Mouse (Mus musculus) midbrain, embryonic 10.5 days (tissue): Measurements from ENCODE around the gene Gm21083. TPM values are rescaled to one million over a fixed set of nuclear protein-coding genes. Genes with fewer than 3 reads are reported as not detected.
"Not testable (repeated sequence)": the region's sequence is repeated elsewhere in the genome, so short reads cannot be mapped to it uniquely, and the experiment has no call there.

ENCODE experiments used
- DNase-seq: peaks from one replicate; pipeline ENCODE4 v3.0.0-alpha.2; 2017; ENCODE audit warnings: low spot score
- H3K27ac ChIP-seq: fragments of 300-500 bp; sonication (generic); replicated peaks from 2 replicates; pipeline ENCODE4 v1.5.1; 2016; ENCODE audit warnings: mild to moderate bottlenecking
- H3K27me3 ChIP-seq: fragments of 300-500 bp; sonication (generic); 2 replicates; pipeline ENCODE4 v1.6.1; 2016; ENCODE audit warnings: low read depth, mild to moderate bottlenecking; ENCODE audit not compliant: poor library complexity, severe bottlenecking
- H3K36me3 ChIP-seq: fragments of 300-500 bp; sonication (generic); 2 replicates; pipeline ENCODE4 v1.6.1; 2016; ENCODE audit warnings: mild to moderate bottlenecking, moderate library complexity
- H3K4me1 ChIP-seq: fragments of 300-500 bp; sonication (generic); 2 replicates; pipeline ENCODE4 v1.6.1; 2016
- H3K4me3 ChIP-seq: fragments of 300-500 bp; sonication (generic); 2 replicates; pipeline ENCODE4 v1.5.1; 2016; ENCODE audit warnings: mild to moderate bottlenecking, moderate library complexity
- H3K9me3 ChIP-seq: fragments of 300-500 bp; sonication (generic); replicated peaks from 2 replicates; pipeline ENCODE4 v1.6.1; 2016; ENCODE audit warnings: mild to moderate bottlenecking
- WGBS: fragments of 180-500 bp; shearing (Covaris S2); methylation state at CpG from one replicate; pipeline ENCODE4 v1.1.7; 2016; 5-methylcytosine and 5-hydroxymethylcytosine counted together
- polyA plus RNA-seq: library from polyadenylated mRNA; unstranded; fragments of >200 nt; fragmentation: Nextera tagmentation; extraction: Ambion mirVana; gene quantifications from 2 replicates; pipeline ENCODE4 v1.2.1, GENCODE M21; 2016

Gene Gm21083
- polyA plus RNA-seq, 1 experiment from 2014 or later, result not detected

DNA sequence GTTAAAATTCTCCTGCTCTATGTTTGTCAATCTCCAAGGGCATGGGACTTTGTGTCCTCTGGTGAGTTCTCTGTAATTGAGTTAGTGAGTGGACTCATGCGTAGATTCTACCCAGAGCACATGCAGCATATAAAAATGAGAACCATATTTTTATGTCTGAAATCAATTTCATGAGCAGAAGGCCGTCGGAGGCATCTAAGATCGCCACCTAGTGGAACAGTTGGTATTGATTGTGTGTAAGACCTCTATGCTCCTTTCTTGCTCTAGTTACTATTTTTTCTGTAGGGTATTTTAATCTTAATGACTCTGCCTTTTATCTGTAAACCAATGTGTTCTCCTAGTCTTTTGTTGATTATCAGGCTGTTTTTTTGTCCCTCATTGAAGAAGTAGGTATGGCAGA lies 23.2 kb downstream of the Gm21083 start:
- WGBS, result 43% methylated on average over 4 of the region's 4 CpGs
- H3K36me3 ChIP-seq, H3K4me1 ChIP-seq, DNase-seq, H3K27me3 ChIP-seq, H3K4me3 ChIP-seq, H3K27ac ChIP-seq: not testable (repeated sequence)
- peaks cover 49% of the 10 kb centered on the region for H3K9me3 ChIP-seq

DNA sequence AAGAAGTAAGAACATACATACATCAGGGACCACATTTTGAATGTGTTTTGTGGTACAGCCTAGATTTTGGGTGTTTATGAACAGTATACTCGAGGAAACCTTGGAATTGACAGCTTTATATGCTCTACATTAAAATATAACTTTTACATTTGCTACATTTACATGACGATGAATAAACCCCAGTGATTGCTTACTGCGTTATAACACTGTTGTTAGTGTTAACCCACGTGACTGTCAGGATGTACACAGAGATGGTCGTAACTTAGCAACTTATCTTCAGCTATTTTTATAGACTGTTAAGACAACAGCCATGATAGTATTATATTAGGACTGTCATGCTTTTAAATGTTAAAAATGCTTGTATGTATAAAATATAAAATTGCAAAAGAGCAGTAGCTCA lies 24.3 kb downstream of the Gm21083 start:
- H3K27ac ChIP-seq, H3K4me3 ChIP-seq, H3K36me3 ChIP-seq, DNase-seq, H3K4me1 ChIP-seq, H3K27me3 ChIP-seq: not testable (repeated sequence)
- 68% methylated on average over 5 of the region's 5 CpGs for WGBS
- H3K9me3 ChIP-seq, result peaks cover 55% of the 10 kb centered on the region

DNA sequence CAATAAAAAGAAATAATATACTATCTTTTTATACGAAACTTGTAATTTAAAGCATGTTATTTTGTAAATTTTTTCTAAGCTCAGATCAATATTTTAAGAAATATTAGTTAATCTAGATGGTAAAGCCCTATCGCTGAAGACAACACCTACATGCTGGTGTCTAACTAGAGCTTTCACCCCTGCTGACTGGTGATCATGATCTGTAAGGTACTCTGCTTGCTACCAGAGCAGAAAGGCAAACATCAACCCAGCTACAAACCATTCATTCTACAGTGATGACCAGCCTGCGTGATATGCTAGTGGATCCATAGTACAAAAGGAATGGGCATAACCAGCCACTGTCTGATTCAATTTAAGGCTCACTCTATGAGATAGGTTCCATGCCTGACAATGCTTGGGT lies 24.8 kb downstream of the Gm21083 start:
- not testable (repeated sequence) for DNase-seq, H3K27me3 ChIP-seq, H3K27ac ChIP-seq, H3K36me3 ChIP-seq, H3K4me3 ChIP-seq, H3K4me1 ChIP-seq
- peaks cover 58% of the 10 kb centered on the region for H3K9me3 ChIP-seq
- WGBS, result 71% methylated on average over 3 of the region's 3 CpGs

DNA sequence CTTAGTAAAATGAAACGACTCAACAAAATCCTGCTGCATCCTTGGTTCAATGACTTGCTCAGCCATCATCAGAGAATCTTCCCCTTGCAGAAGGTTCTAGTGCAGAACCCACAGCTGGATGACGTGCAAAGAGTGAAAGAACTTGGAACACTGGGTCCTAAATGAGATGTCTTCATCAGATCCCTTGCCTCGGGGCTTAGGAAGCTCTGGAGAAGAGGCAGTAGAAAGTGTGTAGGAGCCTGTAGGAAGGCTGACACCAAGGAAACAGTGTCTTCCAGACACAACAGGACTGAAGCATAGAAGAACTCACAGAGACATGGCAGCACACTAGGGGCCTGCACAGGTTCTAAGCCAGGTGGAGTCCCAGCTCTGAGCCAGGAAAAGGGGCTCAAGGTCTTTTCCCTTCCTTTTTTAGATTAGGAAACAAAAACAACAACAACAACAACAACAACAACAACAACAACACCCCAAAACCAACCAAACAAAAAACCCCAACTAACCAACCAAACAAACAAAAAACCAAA lies 25.4 kb downstream of the Gm21083 start:
- H3K4me1 ChIP-seq, H3K4me3 ChIP-seq, H3K27me3 ChIP-seq, H3K27ac ChIP-seq, H3K36me3 ChIP-seq, DNase-seq: not testable (repeated sequence)
- peaks cover 61% of the 10 kb centered on the region for H3K9me3 ChIP-seq
- WGBS, result 63% methylated on average over 3 of the region's 3 CpGs

DNA sequence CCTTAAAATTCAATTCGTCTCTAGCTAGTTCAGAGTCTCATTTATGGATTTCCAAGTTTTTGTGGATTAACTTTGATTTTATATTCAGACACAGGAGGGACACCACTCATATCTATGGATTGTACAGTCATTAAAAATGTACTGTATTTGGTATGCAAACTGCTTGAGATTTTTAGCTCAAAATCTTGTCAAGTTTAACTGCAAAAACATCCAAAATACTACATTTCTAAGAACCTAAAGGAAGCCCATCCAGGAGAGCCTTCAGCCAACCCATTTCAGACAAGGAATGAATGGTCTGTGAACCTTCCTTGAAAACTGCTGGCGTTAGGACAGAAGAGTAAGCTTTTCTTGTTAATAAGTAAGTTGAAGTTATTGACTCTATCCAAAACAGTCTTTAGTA lies 25.9 kb downstream of the Gm21083 start:
- 72% methylated on average over 2 of the region's 2 CpGs for WGBS
- not testable (repeated sequence) for H3K27me3 ChIP-seq, H3K4me1 ChIP-seq, H3K27ac ChIP-seq, DNase-seq, H3K4me3 ChIP-seq, H3K36me3 ChIP-seq
- peaks cover 62% of the 10 kb centered on the region for H3K9me3 ChIP-seq

DNA sequence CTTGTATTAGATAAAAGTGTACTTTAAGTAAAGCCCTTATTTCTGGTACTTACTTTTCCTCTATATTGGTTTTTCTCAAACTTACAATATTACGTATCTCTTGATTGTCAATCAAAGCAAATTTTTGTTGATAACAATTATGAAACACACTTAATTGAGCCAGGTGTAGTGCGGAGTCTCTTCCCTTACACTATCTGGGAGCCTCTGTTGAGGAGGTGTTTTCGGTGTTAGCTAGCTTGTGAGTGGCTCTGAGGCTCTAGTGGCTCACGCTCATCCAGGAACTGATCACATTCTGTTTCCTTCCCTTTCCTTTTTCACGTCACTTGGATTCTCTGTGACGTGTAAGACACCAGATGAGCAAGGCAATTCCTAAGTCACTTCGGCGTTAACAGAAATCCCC lies 26.5 kb downstream of the Gm21083 start:
- not testable (repeated sequence) for H3K27ac ChIP-seq, H3K4me3 ChIP-seq, H3K4me1 ChIP-seq, H3K36me3 ChIP-seq, DNase-seq, H3K27me3 ChIP-seq
- H3K9me3 ChIP-seq, result peaks cover 61% of the 10 kb centered on the region
- WGBS, result 77% methylated on average over 8 of the region's 8 CpGs

DNA sequence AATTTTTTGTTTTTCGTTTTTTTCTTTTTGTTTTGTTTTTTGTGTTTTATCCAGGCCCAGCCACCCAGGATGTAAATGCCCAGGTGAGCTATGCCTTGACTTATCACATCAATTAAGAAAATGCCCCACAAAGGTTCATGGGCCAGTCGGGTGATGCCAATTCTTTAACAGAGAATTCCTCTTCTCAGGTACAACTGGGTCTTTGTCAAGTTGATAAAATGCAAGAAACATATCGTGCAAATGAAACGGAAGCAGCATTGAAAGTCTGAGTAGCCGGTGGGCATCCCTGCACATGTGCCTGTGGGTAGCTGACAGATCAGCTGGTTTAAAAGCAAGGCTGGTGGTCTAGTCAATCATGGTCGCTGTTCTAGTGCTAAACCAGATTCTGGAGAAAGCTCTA lies 29.5 kb downstream of the Gm21083 start:
- 69% methylated on average over 6 of the region's 6 CpGs for WGBS
- H3K27ac ChIP-seq, DNase-seq, H3K4me3 ChIP-seq, H3K36me3 ChIP-seq, H3K27me3 ChIP-seq, H3K4me1 ChIP-seq: not testable (repeated sequence)
- peaks cover 46% of the 10 kb centered on the region for H3K9me3 ChIP-seq

DNA sequence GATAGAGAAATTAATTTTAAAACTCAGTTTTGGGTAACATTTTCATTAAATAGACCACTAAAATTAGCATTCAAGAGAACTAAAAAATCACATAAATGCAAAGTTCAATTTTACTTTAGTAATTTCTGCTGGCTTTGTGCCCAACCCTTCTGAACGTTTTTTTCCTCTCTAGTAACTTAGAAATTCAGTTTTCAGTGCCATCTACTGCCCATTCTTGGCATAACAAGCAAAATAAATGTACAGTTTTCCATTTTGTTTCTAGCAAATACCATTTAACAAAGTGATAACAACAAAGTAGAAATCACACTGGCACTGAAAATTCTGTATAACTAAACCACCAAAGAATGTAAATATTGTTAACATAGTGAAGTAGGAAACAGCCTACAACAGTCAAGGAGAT lies 33.6 kb downstream of the Gm21083 start:
- H3K9me3 ChIP-seq, result peaks cover 34% of the 10 kb centered on the region
- DNase-seq, H3K36me3 ChIP-seq, H3K27me3 ChIP-seq, H3K4me3 ChIP-seq, H3K27ac ChIP-seq, H3K4me1 ChIP-seq: not testable (repeated sequence)
- WGBS, result 7% methylated on average over 1 of the region's 1 CpGs

DNA sequence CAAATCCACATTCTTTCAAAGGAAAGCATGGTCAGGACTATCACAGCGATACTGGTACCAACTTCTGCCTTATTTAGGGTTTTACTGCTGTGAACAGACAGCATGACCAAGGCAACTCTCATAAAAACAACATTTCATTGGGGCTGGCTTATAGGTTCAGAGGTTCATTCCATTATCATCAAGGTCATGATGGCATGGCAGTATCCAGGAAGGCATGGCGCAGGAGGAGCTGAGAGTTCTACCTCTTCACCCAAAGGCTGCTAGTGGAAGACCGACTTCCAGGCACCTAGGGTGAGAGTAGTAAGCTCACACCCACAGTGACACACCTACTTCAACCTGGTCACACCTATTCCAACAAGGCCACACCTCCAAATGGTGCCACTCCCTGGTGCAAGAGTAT lies 39.1 kb downstream of the Gm21083 start:
- H3K4me3 ChIP-seq, H3K27me3 ChIP-seq, H3K27ac ChIP-seq, H3K36me3 ChIP-seq, DNase-seq, H3K4me1 ChIP-seq: not testable (repeated sequence)
- WGBS, result 79% methylated on average over 3 of the region's 3 CpGs
- H3K9me3 ChIP-seq, result peaks cover 33% of the 10 kb centered on the region

DNA sequence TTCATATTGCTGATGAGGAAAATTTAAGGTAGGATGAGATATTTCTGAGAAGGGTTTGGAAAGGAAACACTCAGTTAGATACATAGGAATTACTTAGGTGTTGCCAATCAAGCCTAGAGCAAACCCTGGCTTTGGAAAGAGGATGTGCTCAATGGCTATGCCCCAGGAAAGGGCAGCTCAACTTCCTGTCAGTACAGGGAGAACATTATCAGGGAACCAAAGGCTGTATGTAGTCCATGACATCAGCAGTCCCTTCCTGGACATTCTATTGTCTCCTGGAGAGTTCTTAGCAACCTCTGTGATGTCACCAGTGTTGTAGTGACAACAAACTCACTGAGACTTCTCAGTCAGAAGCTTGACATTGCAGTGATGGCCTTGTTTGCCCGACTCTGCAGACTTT lies 41.6 kb downstream of the Gm21083 start, which contains the start of gene Speer4d:
TSS of gene Speer4d (plus strand) at position 301 of the 400 bp plus-strand sequence.
- H3K27ac ChIP-seq, H3K4me3 ChIP-seq, DNase-seq, H3K36me3 ChIP-seq, H3K4me1 ChIP-seq, H3K27me3 ChIP-seq: not testable (repeated sequence)
- WGBS, result 69% methylated on average over 1 of the region's 1 CpGs
- peaks cover 28% of the 10 kb centered on the region for H3K9me3 ChIP-seq

DNA sequence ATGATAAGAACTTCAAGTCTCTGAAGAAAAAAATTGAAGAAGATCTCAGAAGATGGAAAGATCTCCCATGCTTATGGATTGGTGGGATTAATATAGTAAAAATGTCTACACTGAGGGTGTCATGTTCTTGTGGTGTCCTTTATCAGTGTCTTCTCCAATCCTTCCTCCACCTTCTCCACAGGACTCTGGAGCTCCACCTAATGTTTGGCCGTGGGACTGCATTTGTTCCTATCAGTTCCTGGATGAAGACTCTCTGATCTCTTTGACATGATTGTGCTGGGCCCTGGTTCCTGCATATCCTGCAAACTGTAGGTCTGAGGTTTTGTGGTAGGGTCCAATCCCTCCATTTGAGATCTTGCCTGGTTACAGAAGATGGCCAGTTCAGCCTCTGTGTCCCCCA lies 51.0 kb downstream of the Gm21083 start:
- not testable (repeated sequence) for H3K27me3 ChIP-seq, H3K36me3 ChIP-seq, DNase-seq, H3K4me3 ChIP-seq, H3K27ac ChIP-seq, H3K4me1 ChIP-seq
- peaks cover 22% of the 10 kb centered on the region for H3K9me3 ChIP-seq
- WGBS, result 26% methylated on average over 1 of the region's 1 CpGs

DNA sequence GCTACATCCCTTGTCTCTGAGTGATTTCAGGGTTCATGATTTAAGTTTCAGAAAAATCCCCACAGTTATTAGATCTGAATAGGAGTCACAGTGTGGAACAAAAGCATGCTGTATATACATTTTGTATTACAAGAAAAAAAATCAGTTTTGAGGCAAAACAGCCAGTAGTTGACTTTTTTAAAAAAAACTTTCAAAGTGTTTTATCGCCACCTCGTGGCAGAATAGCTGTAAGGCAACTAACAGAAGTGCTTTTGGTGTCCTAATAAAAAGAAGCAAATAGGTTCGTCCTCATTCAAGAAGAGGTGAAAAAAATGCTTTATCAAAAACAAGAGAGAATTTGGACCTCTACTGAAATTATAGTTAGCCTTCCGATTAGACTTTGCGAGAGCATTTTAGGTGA lies 52.9 kb downstream of the Gm21083 start:
- H3K4me3 ChIP-seq, DNase-seq, H3K4me1 ChIP-seq, H3K36me3 ChIP-seq, H3K27me3 ChIP-seq, H3K27ac ChIP-seq: not testable (repeated sequence)
- WGBS, result 35% methylated on average over 5 of the region's 5 CpGs
- peaks cover 24% of the 10 kb centered on the region for H3K9me3 ChIP-seq
